Mouse (Mus musculus) lung, postnatal 4 days (tissue): ENCODE measurements around the gene Gm8020.
"Not testable (repeated sequence)": the region's sequence is repeated elsewhere in the genome, so short reads cannot be mapped to it uniquely, and the experiment has no call there.

Experiments used
- DNase-seq, 2 experiments: peaks; one replicate each; pipeline ENCODE4 v3.0.0; 2021

The Gm8020 gene

DNA sequence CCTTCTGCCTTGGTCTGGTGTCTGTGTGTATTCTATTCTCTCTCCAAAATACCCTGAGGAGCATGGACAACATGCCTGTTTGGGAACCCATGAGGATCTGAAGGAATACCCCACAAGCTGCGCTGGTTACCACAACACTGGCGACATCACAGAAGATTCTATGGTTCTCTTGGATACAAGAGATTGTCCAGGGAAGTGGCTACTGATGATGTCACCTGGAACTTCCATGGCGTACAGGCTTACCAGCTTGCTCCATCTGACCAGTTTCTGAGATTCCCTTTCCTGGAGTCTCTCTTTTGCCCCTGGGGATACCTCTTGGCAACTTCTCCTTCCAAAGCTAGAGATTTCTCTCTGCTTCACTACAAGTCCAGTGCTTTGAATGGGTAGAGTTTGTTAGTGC, at the start of gene Gm8020:
Gene Gm8020 (minus strand): TSS at position 101 of the 400 bp plus-strand sequence.
- not testable (repeated sequence) for DNase-seq

DNA sequence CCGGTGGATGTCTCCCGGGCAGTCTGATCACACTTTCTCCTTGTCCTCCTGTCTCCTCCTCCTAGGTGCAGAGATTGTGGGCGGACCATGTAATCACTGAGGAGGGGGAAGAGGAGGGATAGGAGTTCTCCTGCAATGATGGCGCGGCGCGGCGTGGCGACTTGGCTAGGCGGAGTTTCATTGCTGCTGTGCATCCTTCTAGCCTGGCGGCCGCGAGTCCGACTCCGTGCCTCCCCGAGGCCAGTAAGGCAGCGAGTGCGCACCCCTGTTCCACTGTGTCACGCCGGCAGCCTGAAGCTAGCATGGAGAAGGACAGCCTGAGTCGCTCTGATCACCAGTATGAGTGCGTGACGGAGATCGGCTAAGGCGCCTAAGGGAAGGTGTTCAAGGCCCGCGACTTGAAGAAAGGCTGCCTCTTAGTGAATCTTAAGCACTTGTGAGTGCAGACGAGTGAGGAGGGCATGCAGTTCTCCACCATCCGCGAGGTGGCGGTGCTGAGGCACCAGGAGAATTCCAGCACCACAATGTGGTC, 41.1 kb upstream of the Gm8020 start:
- DNase-seq, result peak; percentile 4 to 20

GRCm38 (mm10) chr14:42542316-42543169, 40.4 kb upstream of the Gm8020 start:
- DNase-seq, result not testable (repeated sequence)

DNA sequence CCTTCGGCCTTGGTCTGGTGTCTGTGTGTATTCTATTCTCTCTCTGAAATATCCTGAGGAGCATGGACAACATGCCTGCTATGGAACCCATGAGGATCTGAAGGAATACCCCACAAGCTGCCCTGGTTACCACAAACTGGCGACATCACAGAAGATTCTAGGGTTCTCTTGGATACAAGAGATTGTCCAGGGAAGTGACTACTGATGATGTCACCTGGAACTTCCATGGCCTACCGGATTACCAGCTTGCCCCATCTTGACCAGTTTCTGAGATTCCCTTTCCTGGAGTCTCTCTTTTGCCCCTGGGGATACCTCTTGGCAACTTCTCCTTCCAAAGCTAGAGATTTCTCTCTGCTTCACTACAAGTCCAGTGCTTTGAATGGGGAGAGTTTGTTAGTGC, 22.0 kb upstream of the Gm8020 start, which contains the start of gene Gm8024:
Gene Gm8024 (minus strand): TSS at position 101 of the 400 bp plus-strand sequence.
- not testable (repeated sequence) for DNase-seq

DNA sequence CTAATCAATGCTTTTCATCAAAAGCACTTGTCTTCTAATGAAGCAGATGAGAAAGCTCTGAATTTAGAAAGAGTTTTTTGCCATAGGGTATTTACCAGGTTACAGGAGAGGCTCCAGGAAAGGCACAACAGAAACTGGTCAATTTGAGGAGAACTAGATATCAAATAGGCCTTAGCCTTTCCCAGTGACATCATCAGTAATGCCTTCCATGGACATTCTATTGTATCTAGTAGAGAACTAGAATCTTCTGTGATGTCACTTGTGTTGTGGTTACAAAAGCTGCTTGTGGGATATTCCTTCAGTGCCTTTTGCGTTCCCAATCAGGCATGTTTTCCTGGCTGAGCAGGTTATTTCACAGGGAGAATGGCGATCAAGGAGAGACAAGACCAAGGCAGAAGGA, 38.6 kb downstream of the Gm8020 start, which contains the start of gene Gm8011:
Gene Gm8011 (plus strand): TSS at position 301 of the 400 bp plus-strand sequence.
- not testable (repeated sequence) for DNase-seq
